In the genomic region with DNA sequence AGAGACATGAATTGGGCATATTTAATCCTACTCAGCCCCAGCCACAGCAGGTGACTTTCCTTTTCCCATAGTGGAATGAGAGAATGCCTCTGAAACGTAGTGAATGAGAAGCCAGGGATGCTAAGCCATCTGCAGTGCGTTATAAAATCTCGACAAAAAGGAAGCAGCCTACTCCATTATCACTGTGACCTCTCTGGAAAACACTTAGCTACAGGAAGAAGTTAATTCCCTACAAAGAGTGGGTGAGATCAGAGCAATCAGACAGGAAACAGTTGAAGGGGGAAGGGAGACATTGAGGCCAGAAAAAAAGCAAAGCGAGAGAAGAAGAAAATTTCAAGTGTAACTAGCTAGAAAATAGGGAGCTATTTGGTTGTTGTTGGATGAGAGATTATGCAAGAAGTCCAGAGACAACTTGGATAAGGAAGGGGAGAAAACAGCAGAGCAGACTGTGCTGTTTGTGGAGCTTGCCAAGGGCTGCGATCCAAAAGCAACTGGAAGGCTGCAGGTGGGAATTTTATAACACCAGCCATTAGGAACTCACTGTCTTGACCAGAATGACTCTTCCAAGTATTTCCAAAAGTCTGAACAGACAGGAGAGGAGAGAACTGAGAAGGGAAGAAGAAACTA, we compare ENCODE assay signal across 13 mouse cellular contexts.
DNase-seq lines count a peak whose midpoint lies in the region; ATAC-seq and TF ChIP-seq lines count a peak whose summit lies in the region.
"Had no signal": no experiment of that assay in that cellular context is flagged by ENCODE, and none has a peak within 500 bp of the region (broad histone marks: within the 10 kb centered on the region; RNA-seq: fewer than 3 reads in every experiment).

No protein-coding gene starts in this region.

- POLR2A ChIA-PET in Patski (lab: Charles Lee) = no interaction called here

- 28% methylated on average over 5 of the region's 5 CpGs for WGBS in heart, postnatal 0 days

- no peaks in the 10 kb centered on the region for H3K36me3 ChIP-seq in heart, postnatal 0 days (replicated peaks; ENCODE audit: control insufficient read depth, insufficient read depth, low read length)
- H3K36me3 ChIP-seq: hindbrain, embryonic 12.5 days; lung, embryonic 15.5 days had no signal

- H3K9me3 ChIP-seq in heart, postnatal 0 days (replicated peaks; ENCODE audit: control insufficient read depth, low read length) = no peaks in the 10 kb centered on the region
- H3K9me3 ChIP-seq: hindbrain, embryonic 12.5 days; lung, embryonic 15.5 days had no signal

- no peak overlapping the region for H3K4me3 ChIP-seq in gastrocnemius, adult 2 months
- H3K4me3 ChIP-seq in heart, postnatal 0 days (ENCODE audit: low read depth, low read length) = no peak overlapping the region
- H3K4me3 ChIP-seq: hindbrain, embryonic 12.5 days; lung, embryonic 15.5 days had no signal

- H3K27me3 ChIP-seq in Patski = no peaks in the 10 kb centered on the region
- no peaks in the 10 kb centered on the region for H3K27me3 ChIP-seq in heart, postnatal 0 days (ENCODE audit: control insufficient read depth, insufficient read depth, low read length)
- H3K27me3 ChIP-seq: CH12.LX; hindbrain, embryonic 12.5 days; lung, embryonic 15.5 days had no signal

- no peak overlapping the region for H3K27ac ChIP-seq in gastrocnemius, adult 2 months
- H3K27ac ChIP-seq in heart, postnatal 0 days (ENCODE audit: low read depth) = 0 out of 2 replicates have a peak overlapping the region, but pooled peaks have one; percentile 11
- H3K27ac ChIP-seq: hindbrain, embryonic 12.5 days; lung, embryonic 15.5 days had no signal

- TF ChIP-seq EP300 in heart, postnatal 0 days (IDR thresholded peaks at IDR 0.05; ENCODE audit: low read depth) = no peak

- in situ Hi-C loops in Patski (cut with MboI; ENCODE audit: low pct_unique_long_range_greater_than_20kb) = no loop called here

- no peak overlapping the region for H3K9ac ChIP-seq in heart, postnatal 0 days (replicated peaks; ENCODE audit: low read depth, low read length)
- H3K9ac ChIP-seq: hindbrain, embryonic 12.5 days; lung, embryonic 15.5 days had no signal

- H3K4me1 ChIP-seq in heart, postnatal 0 days (ENCODE audit: control insufficient read depth, insufficient read depth) = peaks cover 10% of the 10 kb centered on the region; the same call in 1 of the 2 replicates
- H3K4me1 ChIP-seq: lung, embryonic 15.5 days had no signal

- ATAC-seq in Patski = no peak
- no peak; the same call in 1 of the 2 replicates for ATAC-seq in heart, postnatal 0 days (ENCODE audit: insufficient read depth, low read depth)
- ATAC-seq: forebrain, embryonic 14.5 days had no signal

- TF ChIP-seq CTCF in Patski (IDR thresholded peaks at IDR 0.05) = no peak
- TF ChIP-seq CTCF in gastrocnemius, adult 2 months (IDR thresholded peaks at IDR 0.05) = no peak
- no peak for TF ChIP-seq CTCF in heart, postnatal 0 days (IDR thresholded peaks at IDR 0.05; ENCODE audit: low read depth)

- CTCF ChIA-PET in Patski (lab: Charles Lee) = interaction anchor here (0.8 to 1.8 kb wide), 7 partner anchors 17 to 128 kb away, joined by 3 to 8 read pairs (median 4); no protein-coding TSS in a partner anchor

- DNase-seq in left cerebral cortex, postnatal 4 days = peak; percentile 5
- no peak for DNase-seq in left cerebral cortex, postnatal 14 days (ENCODE audit: low spot score in 2 of 2)
- DNase-seq in Patski (ENCODE audit: low read depth, low spot score) = peak; percentile 4
- DNase-seq in gastrocnemius, adult 2 months = peak; percentile 66
- DNase-seq in heart, postnatal 0 days (ENCODE audit: low spot score) = peak; percentile 51
- DNase-seq in MN1 (ENCODE audit: low spot score) = no peak
- no peak for DNase-seq in layer of hippocampus, adult 11-12 months (ENCODE audit: low spot score)
- DNase-seq in right cerebral cortex, postnatal 14 days = no peak
- DNase-seq: kidney, postnatal 10 days had no signal

- no peak overlapping the region for H3K4me2 ChIP-seq in heart, postnatal 0 days (ENCODE audit: low read depth, low read length)
- H3K4me2 ChIP-seq: hindbrain, embryonic 12.5 days; lung, embryonic 15.5 days had no signal

- intact Hi-C loops in left cerebral cortex, postnatal 4 days (cut with DNase I) = no loop called here
- intact Hi-C loops in left cerebral cortex, postnatal 14 days (cut with DNase I) = no loop called here
- intact Hi-C loops in gastrocnemius, adult 2 months (cut with DNase I) = no loop called here

Comparison
In these comparisons a context has a peak if more than half of its experiments do, and no peak if none do; other contexts are left out.
1. DNase-seq: peak in left cerebral cortex, postnatal 4 days (single experiment), Patski (single experiment), gastrocnemius, adult 2 months (single experiment) and heart, postnatal 0 days (single experiment); none in left cerebral cortex, postnatal 14 days (0 of 2), MN1 (single experiment), layer of hippocampus, adult 11-12 months (single experiment) and right cerebral cortex, postnatal 14 days (single experiment).